Mouse (Mus musculus): ENCODE measurements at regions not wholly inside any gene's neighbourhood (a gene's known extent, or its start where the extent isn't known, plus 50 kb on each side); places are given as distances from the start of the nearest gene placed in this dataset.
"Not testable (repeated sequence)": the region's sequence is repeated elsewhere in the genome, so short reads cannot be mapped to it uniquely, and the experiment has no call there.

DNA sequence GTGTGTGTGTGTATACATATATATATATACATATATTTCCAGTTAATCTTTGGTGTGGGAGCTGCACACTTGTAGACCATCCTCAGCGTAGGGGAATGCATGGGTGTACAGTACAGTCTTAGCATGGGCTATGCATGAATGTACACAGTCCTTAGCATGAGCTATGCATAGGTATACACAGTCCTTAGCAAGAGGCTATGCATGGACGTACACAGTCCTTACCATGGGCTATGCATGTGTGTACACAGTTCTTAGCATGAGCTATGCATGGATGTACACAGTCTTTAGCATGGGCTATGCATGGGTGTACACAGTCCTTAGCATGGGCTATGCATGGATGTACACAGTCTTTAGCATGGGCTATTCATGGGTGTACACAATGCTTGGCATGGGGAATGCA, 70.5 kb downstream of the Rchy1 start:
- DNase-seq (ENCODE audit: low spot score) = no peak

GRCm38 (mm10) chr5:91881771-91882170, 81.1 kb downstream of the Rchy1 start:
- no peak for DNase-seq (ENCODE audit: low spot score)

- DNase-seq (ENCODE audit: low spot score) = no peak
These were observed 82.6 kb downstream of the Rchy1 start for GRCm38 (mm10) chr5:91880231-91880630.

GRCm38 (mm10) chr5:91878627-91879026, 84.2 kb downstream of the Rchy1 start:
- DNase-seq (ENCODE audit: low spot score) = no peak

DNA sequence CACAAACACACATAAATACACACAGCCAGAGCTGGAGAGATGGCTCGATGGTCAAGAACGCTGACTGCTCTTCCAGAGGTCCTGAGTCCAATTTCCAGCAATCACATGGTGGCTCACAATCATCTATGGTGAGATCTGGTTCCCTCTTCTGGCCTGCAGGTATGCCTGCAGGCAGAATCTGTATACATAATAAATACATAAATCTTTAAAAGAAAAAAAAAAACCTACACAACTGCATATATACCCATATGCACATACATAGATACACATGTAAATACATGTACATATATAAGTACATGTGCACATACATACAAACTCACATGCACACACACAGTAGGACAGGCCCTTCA, 86.2 kb downstream of the Rchy1 start:
- no peak for DNase-seq (ENCODE audit: low spot score)

DNA sequence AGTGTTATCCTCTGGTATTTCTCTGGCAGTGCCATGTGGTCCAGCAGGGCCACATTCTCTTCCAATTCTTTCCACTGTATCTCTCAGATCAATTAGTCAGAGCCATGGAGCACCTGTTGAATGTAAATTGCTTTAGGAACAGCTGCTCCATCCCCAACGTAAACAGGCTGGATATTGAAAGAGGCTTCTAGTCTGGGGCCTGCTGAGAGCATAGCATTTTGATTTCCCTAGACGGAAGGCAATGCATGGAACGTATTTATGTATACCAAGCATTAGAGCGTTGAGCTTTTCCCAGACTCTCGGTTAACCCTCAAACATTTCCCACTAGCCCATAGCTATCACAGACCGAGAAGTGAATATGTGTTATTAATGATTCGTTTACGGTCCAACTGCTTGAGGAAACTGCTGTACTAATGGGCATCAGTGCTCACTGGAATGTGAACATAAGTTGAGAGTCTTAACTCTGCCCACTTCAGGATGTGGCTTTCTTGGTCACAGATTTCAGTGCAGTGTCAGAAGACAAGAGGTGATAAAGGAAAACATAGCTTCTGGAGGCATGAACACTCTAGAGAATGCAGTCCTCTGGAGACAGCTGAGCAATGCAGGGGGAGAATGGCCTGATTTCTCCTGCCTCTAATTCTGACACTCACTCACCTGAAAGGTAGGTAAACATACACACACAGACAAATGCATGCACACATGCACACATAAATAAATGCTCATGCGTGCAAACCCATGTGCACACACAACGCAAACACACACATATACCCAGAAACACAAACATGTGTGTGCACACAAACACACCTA, 86.8 kb downstream of the Rchy1 start:
- DNase-seq (ENCODE audit: low spot score) = no peak

DNA sequence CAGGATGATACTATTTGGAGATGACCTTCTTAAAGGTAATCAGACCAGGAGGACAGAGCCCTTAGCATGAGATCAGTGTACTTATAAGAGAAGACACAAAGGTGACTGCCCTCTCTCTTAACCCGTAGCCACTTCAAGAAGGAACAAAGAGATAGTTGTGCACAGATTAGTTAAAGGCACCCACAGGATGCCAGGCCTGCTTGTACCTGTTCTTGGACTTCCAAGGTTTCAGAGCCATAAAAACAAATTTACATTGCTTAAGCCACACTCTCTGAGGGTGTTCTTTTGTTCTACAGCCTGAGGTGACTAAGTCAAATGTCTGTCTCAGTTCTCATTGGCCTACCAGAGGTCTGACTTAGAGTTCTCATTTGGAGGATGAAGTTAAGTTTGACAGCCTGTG, 90.1 kb downstream of the Rchy1 start:
- DNase-seq (ENCODE audit: low spot score) = no peak

DNA sequence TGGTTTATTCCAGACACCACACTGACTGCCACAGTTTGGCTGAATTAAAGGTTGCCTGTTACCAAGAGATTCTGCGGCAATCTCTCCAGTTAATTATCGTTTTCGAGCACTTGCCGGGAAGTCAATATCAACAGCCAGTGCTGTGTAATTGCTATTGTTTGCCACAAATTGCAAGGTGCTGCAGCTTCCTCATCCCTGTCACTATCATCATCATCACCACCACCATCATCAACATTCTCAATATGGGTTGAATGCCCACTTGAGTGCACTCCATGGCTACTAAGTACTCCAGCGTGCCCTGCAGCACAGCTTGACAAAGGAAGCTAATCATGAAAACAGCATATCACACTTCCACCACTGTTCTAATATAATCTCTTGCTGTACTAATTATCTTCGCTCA, 93.1 kb downstream of the Rchy1 start:
- no peak for DNase-seq (ENCODE audit: low spot score)

GRCm38 (mm10) chr5:91866184-91866583, 96.7 kb downstream of the Rchy1 start:
- DNase-seq (ENCODE audit: low spot score) = no peak

DNA sequence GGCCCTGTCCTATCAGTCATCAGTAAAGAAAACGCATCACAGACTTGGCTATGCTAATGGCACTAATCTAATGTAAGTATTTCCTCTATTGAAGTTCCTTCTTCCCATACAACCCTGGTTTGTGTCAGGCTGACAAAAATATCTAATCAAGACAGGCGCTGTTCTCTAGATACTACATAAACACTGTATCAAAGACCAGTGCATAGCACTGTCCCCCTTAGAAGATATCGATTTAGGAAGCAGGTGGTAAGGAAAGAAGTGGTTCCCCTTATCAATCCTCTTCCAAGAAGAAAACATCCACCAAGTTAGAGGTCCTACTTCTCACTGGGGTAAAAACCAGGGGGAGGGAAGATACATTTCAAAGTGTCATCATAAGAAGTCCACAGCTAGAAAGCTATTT, 97.5 kb downstream of the Rchy1 start:
- no peak for DNase-seq (ENCODE audit: low spot score)

DNA sequence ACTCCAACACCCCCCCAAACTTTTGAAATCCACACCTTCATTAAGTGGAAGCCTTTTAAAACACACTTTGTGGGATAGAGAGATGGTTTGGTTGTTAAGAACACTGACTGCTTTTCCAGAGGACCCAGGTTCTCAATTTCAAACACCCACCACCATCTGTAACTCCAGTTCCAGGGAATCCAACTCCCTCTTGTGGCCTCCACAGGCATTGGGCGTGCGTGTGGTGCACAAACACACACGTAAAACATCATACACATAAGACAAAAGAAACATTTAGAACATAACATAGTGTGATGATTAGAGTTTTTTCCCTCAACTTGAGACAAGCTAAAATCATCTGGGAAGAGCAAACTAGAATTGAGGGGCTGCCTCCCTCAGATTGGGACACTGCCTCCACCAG, 100.0 kb downstream of the Rchy1 start:
- DNase-seq (ENCODE audit: low spot score) = no peak

- no peak for DNase-seq (ENCODE audit: low spot score)
These were observed 100.6 kb downstream of the Rchy1 start for GRCm38 (mm10) chr5:91862243-91862642.

- no peak for DNase-seq (ENCODE audit: low spot score)
These were observed 101.3 kb downstream of the Rchy1 start for GRCm38 (mm10) chr5:91861440-91862187.

GRCm38 (mm10) chr5:91860489-91860888, 102.4 kb downstream of the Rchy1 start:
- DNase-seq (ENCODE audit: low spot score) = no peak

- no peak for DNase-seq (ENCODE audit: low spot score)
These were observed 110.5 kb downstream of the Rchy1 start for GRCm38 (mm10) chr5:91852330-91852729.

DNA sequence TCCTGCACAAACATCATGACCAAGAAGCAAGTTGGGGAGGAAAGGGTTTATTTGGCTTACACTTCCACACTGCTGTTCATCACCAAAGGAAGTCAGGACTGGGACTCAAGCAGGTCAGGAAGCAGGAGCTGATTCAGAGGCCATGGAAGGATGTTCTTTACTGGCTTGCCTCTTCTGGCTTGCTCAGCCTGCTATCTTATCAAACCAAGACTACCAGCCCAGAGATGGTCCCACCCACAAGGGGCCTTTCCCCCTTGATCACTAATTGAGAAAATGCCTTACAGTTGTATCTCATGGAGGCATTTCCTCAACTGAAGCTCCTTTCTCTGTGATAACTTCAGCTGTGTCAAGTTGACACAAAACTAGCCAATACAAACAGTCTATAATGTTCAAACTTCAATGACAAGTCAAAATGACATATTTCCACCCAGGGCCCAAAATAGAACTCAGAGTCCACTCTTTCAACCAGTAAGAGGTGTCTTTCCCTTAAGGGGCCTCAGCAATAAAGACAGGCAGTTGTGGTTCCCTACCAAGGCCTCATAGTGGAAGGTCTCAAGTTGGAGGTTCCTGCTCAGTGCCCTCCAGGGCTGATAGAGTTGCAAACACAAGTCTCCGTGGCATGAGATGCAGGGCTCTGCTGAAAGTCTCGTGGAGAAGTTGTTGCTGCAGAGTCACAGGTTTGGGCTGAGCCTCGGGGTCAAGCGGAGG, 111.9 kb downstream of the Rchy1 start:
- DNase-seq (ENCODE audit: low spot score) = not testable (repeated sequence)

DNA sequence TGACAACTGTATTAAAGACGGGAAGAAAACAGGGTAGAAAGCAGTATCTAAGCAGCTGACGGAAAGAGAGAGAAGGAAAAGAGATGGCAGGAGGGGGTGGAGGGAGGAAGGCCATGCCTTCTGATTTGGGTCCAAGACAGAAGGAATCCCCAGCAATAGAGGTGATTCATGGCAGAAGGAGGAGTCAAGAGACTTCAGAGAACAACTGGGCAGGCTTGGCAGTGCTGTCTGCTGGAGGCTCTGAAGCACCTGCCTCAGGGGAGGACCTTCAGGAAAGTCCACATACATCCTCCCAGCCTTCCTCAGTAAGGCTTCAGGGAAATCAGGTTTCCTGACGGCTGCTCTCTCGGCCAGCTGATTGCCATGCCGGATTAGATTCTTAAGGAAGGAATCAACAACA, 112.4 kb downstream of the Rchy1 start:
- no peak for DNase-seq (ENCODE audit: low spot score)

- no peak for DNase-seq (ENCODE audit: low spot score)
These were observed 113.3 kb downstream of the Rchy1 start for GRCm38 (mm10) chr5:91849533-91849932.

- DNase-seq (ENCODE audit: low spot score) = no peak
These were observed 113.8 kb downstream of the Rchy1 start for GRCm38 (mm10) chr5:91849114-91849513.

DNA sequence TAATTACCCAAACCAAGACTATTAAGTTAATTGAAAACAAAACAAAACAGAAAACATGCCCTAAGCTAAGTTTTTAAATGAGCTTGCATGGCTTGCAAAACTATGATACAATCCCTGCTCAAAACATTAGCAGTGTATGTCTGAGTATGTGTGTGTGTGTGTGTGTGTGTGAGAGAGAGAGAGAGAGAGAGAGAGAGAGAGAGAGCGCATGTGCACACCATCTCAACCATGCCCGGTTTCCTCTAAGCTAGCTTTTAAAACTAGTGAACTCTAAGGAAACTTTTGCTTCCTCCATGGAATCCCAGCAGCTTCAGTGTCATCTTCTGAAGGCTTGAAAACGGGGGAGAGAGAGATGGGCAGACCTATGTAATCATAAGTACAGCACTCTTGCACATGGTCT, 114.3 kb downstream of the Rchy1 start:
- DNase-seq (ENCODE audit: low spot score) = no peak

- peak; percentile 51 for DNase-seq (ENCODE audit: low spot score)
These were observed 119.8 kb downstream of the Rchy1 start for GRCm38 (mm10) chr5:91843044-91843443.

DNA sequence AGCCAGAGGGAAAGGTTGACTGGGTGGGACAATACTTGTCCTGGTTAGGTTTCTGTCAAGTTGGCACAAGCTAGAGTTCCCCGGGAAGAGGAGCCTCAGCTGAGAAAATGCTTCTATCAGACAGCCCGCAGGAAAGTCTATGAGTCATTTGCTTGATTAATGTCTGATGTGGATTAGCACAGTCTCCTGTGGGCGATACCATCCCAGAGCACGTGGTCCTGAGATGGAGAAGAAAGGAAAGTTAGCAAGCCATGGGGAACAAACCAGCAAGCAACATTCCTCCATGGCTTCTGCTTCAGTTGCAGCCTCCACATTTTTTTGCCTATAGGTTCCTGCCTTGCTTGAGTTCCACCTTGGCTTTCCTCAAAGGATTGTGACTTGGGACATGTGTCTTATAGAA, 121.8 kb downstream of the Rchy1 start:
- no peak for DNase-seq (ENCODE audit: low spot score)

DNA sequence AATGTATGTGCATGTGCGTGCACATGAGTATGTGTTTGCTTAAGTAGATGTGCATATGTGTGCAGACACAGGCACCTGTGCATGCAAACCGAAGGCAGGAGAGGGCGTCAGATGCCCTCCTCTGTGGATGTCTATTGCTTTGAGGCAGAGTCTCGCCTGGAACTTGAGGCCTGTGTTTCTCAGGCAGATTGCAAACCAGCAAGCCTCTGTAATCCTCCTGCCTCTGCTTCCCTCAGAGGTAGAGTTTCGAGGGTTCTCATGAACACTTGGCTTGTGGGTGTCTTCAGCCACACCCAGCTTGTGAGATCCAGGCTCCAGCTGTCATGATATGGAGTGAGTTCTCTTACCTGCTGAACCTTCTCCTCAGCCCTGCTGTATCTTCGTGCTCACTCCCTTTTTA, 134.4 kb downstream of the Rchy1 start:
- no peak for DNase-seq (ENCODE audit: low spot score)

Data from layer of hippocampus, adult 9-10 months (tissue).